Mouse (Mus musculus) bone marrow macrophage, adult 2 months (primary cell): Measurements from ENCODE around the gene Bend7.

Experiments used
- CTCF ChIP-seq: IDR thresholded peaks from 2 replicates; pipeline ENCODE4 v1.5.1; 2012; ENCODE audit warnings: low read depth, mild to moderate bottlenecking, low read length, moderate library complexity
- POLR2A ChIP-seq: IDR thresholded peaks from 2 replicates; pipeline ENCODE4 v1.6.1; 2012; ENCODE audit warnings: mild to moderate bottlenecking, low read depth, low read length, borderline replicate concordance

- TF ChIP-seq CTCF, result no peak
- TF ChIP-seq POLR2A, result no peak
These were observed 38.1 kb downstream of the Bend7 start for GRCm38 (mm10) chr2:4755716-4756115.
